Mouse (Mus musculus): Measurements from ENCODE around the gene Ccdc107.

DNA sequence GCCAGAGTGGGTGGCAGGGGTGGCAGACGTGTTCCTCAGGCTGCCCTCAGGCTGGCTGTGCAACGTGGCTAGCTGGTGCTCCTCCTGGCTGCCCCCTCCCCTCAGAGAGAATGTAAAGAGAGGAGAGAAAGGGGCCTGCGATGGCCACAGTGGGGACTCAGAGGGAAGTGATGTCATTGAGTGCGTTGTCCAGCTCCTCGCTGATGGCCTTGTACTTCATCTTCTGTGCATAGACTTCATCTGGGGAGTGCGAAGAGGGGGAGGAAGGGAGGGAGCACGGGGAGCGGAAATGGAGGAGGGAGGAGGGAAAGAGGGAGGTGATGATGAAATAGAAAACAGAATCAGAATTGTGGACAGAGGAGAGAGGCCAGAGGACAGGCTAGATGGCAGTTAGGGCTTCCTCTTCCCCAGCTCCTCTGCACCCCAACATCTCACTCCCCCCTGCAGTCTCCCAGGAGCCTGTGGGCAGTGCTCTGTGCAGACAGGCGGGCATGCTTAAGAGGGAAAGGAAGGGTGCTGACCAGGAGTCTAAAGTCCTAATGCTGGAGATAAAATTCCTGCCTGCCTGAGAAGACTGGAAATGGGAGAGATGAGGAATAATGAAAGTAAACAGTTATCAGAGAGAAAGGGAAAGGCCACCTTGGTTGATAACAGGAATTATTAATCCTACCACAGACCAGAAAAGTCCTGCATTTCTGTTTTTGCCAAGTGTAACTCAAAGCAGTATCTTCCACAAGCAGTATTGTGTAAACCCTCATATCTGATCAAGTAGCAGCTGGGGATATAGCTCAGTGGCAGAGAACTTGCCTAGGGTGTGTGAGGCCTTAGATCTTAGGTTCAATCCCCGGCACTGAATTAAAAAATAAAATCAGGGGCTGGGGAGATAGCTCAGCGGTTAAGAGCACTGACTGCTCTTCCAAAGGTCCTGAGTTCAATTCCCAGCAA, 23.3 kb downstream of the Ccdc107 start:
- no peak for TF ChIP-seq POLR2A (IDR thresholded peaks at IDR 0.05; ENCODE audit: low read depth, low read length)
- no peak for TF ChIP-seq CTCF (IDR thresholded peaks at IDR 0.05; ENCODE audit: extremely low read depth, insufficient read depth, insufficient read length, insufficient replicate concordance)
